Mouse (Mus musculus): Measurements from ENCODE around the gene Bnip2. TPM values are rescaled to one million over a fixed set of nuclear protein-coding genes. Genes with fewer than 3 reads are reported as not detected.
A peak's percentile ranks its signal among the peaks of the same experiment; 100 is the strongest.
"Not testable (repeated sequence)": the region's sequence is repeated elsewhere in the genome, so short reads cannot be mapped to it uniquely, and the experiment has no call there.

Bnip2 gene
- polyA plus RNA-seq, 1 experiment = 71.6 TPM

DNA sequence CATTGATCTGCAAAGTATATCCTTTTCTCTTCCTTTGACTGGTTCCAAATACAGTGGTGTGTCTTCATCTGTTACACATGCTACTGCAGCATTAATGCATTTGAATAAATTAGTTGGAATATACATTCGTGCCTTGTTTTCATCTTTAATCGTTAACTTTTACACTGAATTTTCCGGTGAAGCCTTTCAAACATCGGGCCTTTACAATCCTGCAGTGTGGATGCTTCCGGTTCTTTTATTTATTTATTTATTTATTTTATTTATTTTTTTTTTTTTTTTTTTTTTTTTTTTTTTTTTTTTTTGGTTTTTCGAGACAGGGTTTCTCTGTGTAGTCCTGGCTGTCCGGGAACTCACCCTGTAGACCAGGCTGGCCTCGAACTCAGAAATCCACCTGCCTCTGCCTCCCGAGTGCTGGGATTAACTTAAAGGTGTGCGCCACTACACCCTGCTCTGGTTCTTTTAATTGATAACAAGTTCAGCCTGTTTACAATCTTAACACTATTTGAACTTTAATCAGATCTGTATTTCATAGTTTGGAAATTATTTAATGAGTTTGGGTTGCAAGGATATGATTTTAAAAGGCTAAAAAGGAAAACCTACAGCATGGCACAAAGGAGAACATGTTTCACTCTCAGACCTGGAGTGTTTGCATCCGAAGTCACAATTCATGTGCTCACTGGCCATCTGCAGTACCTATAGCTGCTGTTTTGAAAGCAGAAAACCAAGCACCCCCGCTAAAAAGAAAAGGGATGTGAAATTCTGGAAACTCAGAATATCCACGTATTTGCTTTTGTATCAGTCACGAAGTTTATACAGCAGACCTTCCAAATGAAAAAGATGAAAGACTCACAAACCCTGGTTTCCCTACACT, 22.5 kb downstream of the Bnip2 start:
- no peak for TF ChIP-seq POLR2A (IDR thresholded peaks at IDR 0.05; ENCODE audit: borderline replicate concordance, extremely low read depth, insufficient read depth, insufficient read length, poor library complexity, severe bottlenecking)

GRCm38 (mm10) chr9:70012408-70012901, 23.2 kb downstream of the Bnip2 start, which contains the start of gene Gtf2a2:
Gtf2a2 (plus strand) TSS chr9:70012550.
- peak; percentile 97 for DNase-seq (ENCODE audit: low read depth)

More for the DNA sequence above, 22.5 kb downstream of the Bnip2 start:
- DNase-seq (ENCODE audit: low read depth) = no peak

DNA sequence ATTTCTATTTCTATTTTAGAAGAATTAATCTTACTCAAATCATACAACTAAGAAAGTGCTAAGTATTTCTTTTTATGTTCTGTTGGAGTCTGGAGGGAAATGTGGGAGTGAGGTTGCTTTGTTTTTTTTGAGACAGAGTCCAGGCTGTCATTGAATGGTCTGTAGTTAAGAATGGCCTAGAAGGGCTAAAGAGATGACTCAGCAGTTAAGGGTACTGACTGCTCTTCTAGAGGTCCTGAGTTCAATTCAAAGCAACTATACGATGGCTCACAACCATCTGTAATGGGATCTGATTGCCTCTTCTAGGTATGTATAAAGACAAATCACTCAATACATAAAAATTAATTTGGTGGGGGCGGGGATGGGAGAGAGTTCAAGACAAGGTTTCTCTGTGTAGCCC, 26.4 kb downstream of the Bnip2 start:
- no peak for DNase-seq (ENCODE audit: low read depth)
- TF ChIP-seq CTCF (IDR thresholded peaks at IDR 0.05; ENCODE audit: borderline replicate concordance, extremely low read depth, insufficient read depth, insufficient read length) (no peak), POLR2A (IDR thresholded peaks at IDR 0.05; ENCODE audit: borderline replicate concordance, extremely low read depth, insufficient read depth, insufficient read length, poor library complexity, severe bottlenecking) (no peak)

More at GRCm38 (mm10) chr9:70012408-70012901, 23.2 kb downstream of the Bnip2 start, which contains the start of gene Gtf2a2:
- TF ChIP-seq CTCF (IDR thresholded peaks at IDR 0.05; ENCODE audit: borderline replicate concordance, extremely low read depth, insufficient read depth, insufficient read length) = no peak
- peak; percentile 92 for TF ChIP-seq POLR2A (IDR thresholded peaks at IDR 0.05; ENCODE audit: borderline replicate concordance, extremely low read depth, insufficient read depth, insufficient read length, poor library complexity, severe bottlenecking)

DNA sequence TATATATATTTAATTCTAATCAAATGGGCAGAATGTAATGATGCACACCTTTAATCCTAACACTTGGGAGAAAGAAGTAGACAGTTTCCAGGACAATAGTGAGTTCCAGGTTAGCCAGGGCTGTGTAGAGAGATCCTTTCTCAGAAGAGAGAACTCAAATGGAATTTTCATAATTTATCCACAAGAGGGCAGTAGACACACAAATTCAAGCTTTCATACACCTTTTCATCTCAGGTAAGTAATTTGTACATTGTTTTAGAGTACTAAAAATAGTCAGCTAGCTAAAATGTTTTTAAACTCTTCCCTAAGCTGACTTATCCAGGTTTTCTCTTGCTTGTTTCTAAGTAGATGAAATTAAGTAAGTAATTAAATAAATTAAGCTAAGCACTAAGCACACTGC, 29.6 kb downstream of the Bnip2 start:
- TF ChIP-seq CTCF (IDR thresholded peaks at IDR 0.05; ENCODE audit: borderline replicate concordance, extremely low read depth, insufficient read depth, insufficient read length) (no peak), POLR2A (IDR thresholded peaks at IDR 0.05; ENCODE audit: borderline replicate concordance, extremely low read depth, insufficient read depth, insufficient read length, poor library complexity, severe bottlenecking) (no peak)
- peak; percentile 53 for DNase-seq (ENCODE audit: low read depth)

DNA sequence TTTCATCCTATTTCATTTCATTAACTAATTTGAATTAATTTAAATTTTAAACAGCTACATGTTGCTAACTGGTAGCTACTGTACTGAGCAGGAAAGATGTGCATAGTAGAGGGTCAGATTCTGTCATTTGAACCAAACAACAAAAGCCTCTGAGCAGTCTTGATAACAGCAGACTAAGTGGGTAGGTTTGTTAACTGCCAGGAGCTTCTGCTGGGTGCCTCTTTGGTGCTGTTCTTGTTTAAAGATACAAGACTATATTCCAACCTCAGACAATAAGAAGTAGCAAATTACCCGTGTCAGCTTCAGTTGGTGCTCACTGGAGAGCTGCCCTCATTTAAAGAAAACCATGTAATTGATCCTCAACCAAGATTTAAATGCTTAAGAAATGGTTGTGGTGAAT, 32.3 kb downstream of the Bnip2 start:
- no peak for DNase-seq (ENCODE audit: low read depth)
- TF ChIP-seq CTCF (IDR thresholded peaks at IDR 0.05; ENCODE audit: borderline replicate concordance, extremely low read depth, insufficient read depth, insufficient read length) (no peak), POLR2A (IDR thresholded peaks at IDR 0.05; ENCODE audit: borderline replicate concordance, extremely low read depth, insufficient read depth, insufficient read length, poor library complexity, severe bottlenecking) (no peak)

- TF ChIP-seq CTCF (IDR thresholded peaks at IDR 0.05; ENCODE audit: borderline replicate concordance, extremely low read depth, insufficient read depth, insufficient read length) = no peak
- no peak for TF ChIP-seq POLR2A (IDR thresholded peaks at IDR 0.05; ENCODE audit: borderline replicate concordance, extremely low read depth, insufficient read depth, insufficient read length, poor library complexity, severe bottlenecking)
These were observed 32.8 kb downstream of the Bnip2 start for GRCm38 (mm10) chr9:70022083-70022482.

DNA sequence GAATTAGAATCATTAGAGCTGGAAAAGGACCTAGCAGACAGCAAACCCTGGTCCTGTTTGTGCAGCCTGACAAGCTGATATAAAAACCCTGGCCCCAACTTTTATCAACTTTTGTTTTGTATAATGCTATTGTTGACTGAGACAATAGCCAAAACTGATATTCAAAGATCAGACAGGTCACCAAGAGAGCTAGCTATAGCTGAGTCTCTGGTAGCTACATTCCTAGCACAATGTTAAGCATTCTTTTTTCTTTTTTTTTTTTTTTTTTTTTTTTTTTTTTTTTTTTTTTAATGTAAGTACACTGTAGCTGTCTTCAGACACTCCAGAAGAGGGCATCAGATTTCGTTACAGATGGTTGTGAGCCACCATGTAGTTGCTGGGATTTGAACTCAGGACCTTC, 34.3 kb downstream of the Bnip2 start:
- DNase-seq (ENCODE audit: low read depth) = not testable (repeated sequence)

More at GRCm38 (mm10) chr9:70022083-70022482, 32.8 kb downstream of the Bnip2 start:
- no peak for DNase-seq (ENCODE audit: low read depth)

- no peak for DNase-seq (ENCODE audit: low read depth)
- TF ChIP-seq CTCF (IDR thresholded peaks at IDR 0.05; ENCODE audit: borderline replicate concordance, extremely low read depth, insufficient read depth, insufficient read length) (no peak), POLR2A (IDR thresholded peaks at IDR 0.05; ENCODE audit: borderline replicate concordance, extremely low read depth, insufficient read depth, insufficient read length, poor library complexity, severe bottlenecking) (no peak)
These were observed 35.4 kb downstream of the Bnip2 start for GRCm38 (mm10) chr9:70024648-70025047.

- TF ChIP-seq CTCF (IDR thresholded peaks at IDR 0.05; ENCODE audit: borderline replicate concordance, extremely low read depth, insufficient read depth, insufficient read length) (no peak), POLR2A (IDR thresholded peaks at IDR 0.05; ENCODE audit: borderline replicate concordance, extremely low read depth, insufficient read depth, insufficient read length, poor library complexity, severe bottlenecking) (no peak)
- DNase-seq (ENCODE audit: low read depth) = no peak
These were observed 36.2 kb downstream of the Bnip2 start for GRCm38 (mm10) chr9:70025365-70026012.

GRCm38 (mm10) chr9:70032167-70032566, 42.9 kb downstream of the Bnip2 start:
- no peak for DNase-seq (ENCODE audit: low read depth)
- TF ChIP-seq CTCF (IDR thresholded peaks at IDR 0.05; ENCODE audit: borderline replicate concordance, extremely low read depth, insufficient read depth, insufficient read length) (no peak), POLR2A (IDR thresholded peaks at IDR 0.05; ENCODE audit: borderline replicate concordance, extremely low read depth, insufficient read depth, insufficient read length, poor library complexity, severe bottlenecking) (no peak)

DNA sequence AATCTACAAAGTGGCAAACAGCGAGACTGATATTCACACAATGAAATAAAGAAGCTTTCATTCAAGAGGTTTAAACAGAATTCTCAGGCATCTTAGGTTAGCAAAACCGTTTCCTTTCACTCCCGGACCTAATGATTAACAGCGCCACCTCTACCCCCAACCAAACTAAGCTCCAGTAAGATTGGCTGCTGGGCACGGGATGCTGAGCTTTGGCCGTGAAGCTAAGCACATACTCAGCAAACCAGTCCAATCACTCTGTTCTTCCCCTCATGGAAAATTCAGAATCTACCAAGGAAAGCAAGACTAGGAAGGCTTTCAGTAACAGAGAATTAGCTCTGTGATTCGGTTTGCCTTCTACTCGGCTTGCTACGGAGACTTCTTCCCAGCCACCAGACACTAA, 43.8 kb downstream of the Bnip2 start:
- DNase-seq (ENCODE audit: low read depth) = no peak
- TF ChIP-seq POLR2A (IDR thresholded peaks at IDR 0.05; ENCODE audit: borderline replicate concordance, extremely low read depth, insufficient read depth, insufficient read length, poor library complexity, severe bottlenecking) (no peak), CTCF (IDR thresholded peaks at IDR 0.05; ENCODE audit: borderline replicate concordance, extremely low read depth, insufficient read depth, insufficient read length) (no peak)

GRCm38 (mm10) chr9:70034702-70035101, 45.4 kb downstream of the Bnip2 start:
- no peak for DNase-seq (ENCODE audit: low read depth)
- TF ChIP-seq CTCF (IDR thresholded peaks at IDR 0.05; ENCODE audit: borderline replicate concordance, extremely low read depth, insufficient read depth, insufficient read length) (no peak), POLR2A (IDR thresholded peaks at IDR 0.05; ENCODE audit: borderline replicate concordance, extremely low read depth, insufficient read depth, insufficient read length, poor library complexity, severe bottlenecking) (no peak)

Measured in brain, embryonic 14.5 days (tissue).